Mouse (Mus musculus): ENCODE data around the gene Kdm5b. TPM values are rescaled to one million over a fixed set of nuclear protein-coding genes. Genes with fewer than 3 reads are reported as not detected.
"Not testable (repeated sequence)": the region's sequence is repeated elsewhere in the genome, so short reads cannot be mapped to it uniquely, and the experiment has no call there.

Gene Kdm5b
- polyA plus RNA-seq, 1 experiment from 2014 or later = 69.6 TPM

DNA sequence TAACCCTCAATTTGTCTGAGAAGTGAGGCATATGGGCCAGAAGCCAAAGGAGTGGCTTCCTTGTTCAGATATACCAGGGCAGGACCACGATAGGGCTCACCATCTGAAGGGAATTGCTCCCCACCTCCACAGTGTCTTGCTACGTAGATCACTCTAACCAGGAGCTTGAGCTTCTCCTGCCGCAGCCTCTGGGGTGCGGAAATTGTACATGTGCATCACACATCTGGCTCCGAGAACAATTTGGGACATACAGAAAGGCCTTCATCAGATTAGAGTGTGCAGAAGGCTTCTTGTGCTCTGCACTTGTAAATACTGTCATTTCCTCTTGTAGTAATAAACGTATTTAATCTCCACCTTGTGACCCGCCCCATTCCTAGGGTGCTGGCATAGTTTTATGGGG lies 38.8 kb upstream of the Kdm5b start:
- peaks cover 5% of the 10 kb centered on the region for H3K4me1 ChIP-seq (replicated peaks)
- 88% methylated on average over 7 of the region's 7 CpGs for WGBS
- no peaks in the 10 kb centered on the region for H3K36me3 ChIP-seq
- ATAC-seq (ENCODE audit: low FRiP score, low read depth) = no peak
- no peaks in the 10 kb centered on the region for H3K27me3 ChIP-seq
- H3K4me2 ChIP-seq = no peak overlapping the region
- H3K27ac ChIP-seq (replicated peaks) = no peak overlapping the region
- no peaks in the 10 kb centered on the region for H3K9me3 ChIP-seq
- H3K4me3 ChIP-seq = no peak overlapping the region
- no peak overlapping the region for H3K9ac ChIP-seq

- Histone ChIP-seq H3K4me2 (no peak overlapping the region), H3K4me3 (no peak overlapping the region), H3K9me3 (no peaks in the 10 kb centered on the region), H3K4me1 (replicated peaks) (no peaks in the 10 kb centered on the region), H3K36me3 (no peaks in the 10 kb centered on the region), H3K27ac (replicated peaks) (no peak overlapping the region), H3K9ac (no peak overlapping the region), H3K27me3 (no peaks in the 10 kb centered on the region)
- ATAC-seq (ENCODE audit: low FRiP score, low read depth) = no peak
- 61% methylated on average over 2 of the region's 2 CpGs for WGBS
These were observed 37.6 kb upstream of the Kdm5b start for GRCm38 (mm10) chr1:134522325-134522724.

DNA sequence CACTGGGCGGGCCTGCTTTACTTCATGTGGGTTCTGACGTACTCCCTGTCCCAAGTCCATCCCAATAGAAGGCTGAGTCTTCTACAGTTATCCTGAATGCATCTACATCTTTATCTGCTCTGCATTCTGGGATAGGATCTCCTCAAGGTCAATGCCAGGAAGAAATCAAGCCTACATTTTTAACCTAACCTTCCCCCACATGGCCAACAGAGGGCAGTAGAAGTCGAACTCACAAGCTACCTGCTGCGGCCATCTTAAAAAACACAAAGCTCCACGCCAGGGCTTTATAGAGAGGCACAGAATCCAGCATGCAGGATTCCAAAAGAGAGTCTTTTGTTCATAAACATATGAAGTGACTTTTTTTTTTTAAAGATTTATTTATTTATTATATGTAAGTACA lies 35.5 kb upstream of the Kdm5b start:
- no peak overlapping the region for H3K4me2 ChIP-seq
- H3K4me3 ChIP-seq = no peak overlapping the region
- H3K27ac ChIP-seq (replicated peaks) = no peak overlapping the region
- no peak for ATAC-seq (ENCODE audit: low FRiP score, low read depth)
- 73% methylated on average over 5 of the region's 5 CpGs for WGBS
- no peak overlapping the region for H3K9ac ChIP-seq
- H3K9me3 ChIP-seq = no peaks in the 10 kb centered on the region
- no peaks in the 10 kb centered on the region for H3K36me3 ChIP-seq
- no peaks in the 10 kb centered on the region for H3K27me3 ChIP-seq
- H3K4me1 ChIP-seq (replicated peaks) = no peaks in the 10 kb centered on the region

- no peak for ATAC-seq (ENCODE audit: low FRiP score, low read depth)
- WGBS = 88% methylated on average over 1 of the region's 1 CpGs
- Histone ChIP-seq H3K4me3 (no peak overlapping the region), H3K4me1 (replicated peaks) (no peaks in the 10 kb centered on the region), H3K27me3 (no peaks in the 10 kb centered on the region), H3K9ac (no peak overlapping the region), H3K9me3 (no peaks in the 10 kb centered on the region), H3K36me3 (no peaks in the 10 kb centered on the region), H3K4me2 (no peak overlapping the region), H3K27ac (replicated peaks) (no peak overlapping the region)
These were observed 35.0 kb upstream of the Kdm5b start for GRCm38 (mm10) chr1:134525015-134525414.

- no peaks in the 10 kb centered on the region for H3K4me1 ChIP-seq (replicated peaks)
- no peak overlapping the region for H3K9ac ChIP-seq
- no peak overlapping the region for H3K27ac ChIP-seq (replicated peaks)
- 86% methylated on average over 6 of the region's 6 CpGs for WGBS
- no peak overlapping the region for H3K4me3 ChIP-seq
- no peaks in the 10 kb centered on the region for H3K36me3 ChIP-seq
- no peaks in the 10 kb centered on the region for H3K9me3 ChIP-seq
- no peak for ATAC-seq (ENCODE audit: low FRiP score, low read depth)
- H3K27me3 ChIP-seq = no peaks in the 10 kb centered on the region
- no peak overlapping the region for H3K4me2 ChIP-seq
These were observed 33.2 kb upstream of the Kdm5b start for GRCm38 (mm10) chr1:134526752-134527151.

- peak; percentile 77 for ATAC-seq (ENCODE audit: low FRiP score, low read depth)
- no peaks in the 10 kb centered on the region for H3K4me1 ChIP-seq (replicated peaks)
- no peaks in the 10 kb centered on the region for H3K9me3 ChIP-seq
- 64% methylated on average over 6 of the region's 6 CpGs for WGBS
- no peaks in the 10 kb centered on the region for H3K36me3 ChIP-seq
- no peak overlapping the region for H3K4me3 ChIP-seq
- no peak overlapping the region for H3K27ac ChIP-seq (replicated peaks)
- H3K27me3 ChIP-seq = no peaks in the 10 kb centered on the region
- no peak overlapping the region for H3K4me2 ChIP-seq
- H3K9ac ChIP-seq = no peak overlapping the region
These were observed 29.4 kb upstream of the Kdm5b start for GRCm38 (mm10) chr1:134530618-134531017.

GRCm38 (mm10) chr1:134533710-134534109 lies 26.3 kb upstream of the Kdm5b start:
- H3K27me3 ChIP-seq; H3K4me2 ChIP-seq; H3K27ac ChIP-seq (replicated peaks); H3K9ac ChIP-seq; H3K4me1 ChIP-seq (replicated peaks); H3K36me3 ChIP-seq; H3K9me3 ChIP-seq; ATAC-seq (ENCODE audit: low FRiP score, low read depth); H3K4me3 ChIP-seq: not testable (repeated sequence)
- 95% methylated on average over 10 of the region's 10 CpGs for WGBS

DNA sequence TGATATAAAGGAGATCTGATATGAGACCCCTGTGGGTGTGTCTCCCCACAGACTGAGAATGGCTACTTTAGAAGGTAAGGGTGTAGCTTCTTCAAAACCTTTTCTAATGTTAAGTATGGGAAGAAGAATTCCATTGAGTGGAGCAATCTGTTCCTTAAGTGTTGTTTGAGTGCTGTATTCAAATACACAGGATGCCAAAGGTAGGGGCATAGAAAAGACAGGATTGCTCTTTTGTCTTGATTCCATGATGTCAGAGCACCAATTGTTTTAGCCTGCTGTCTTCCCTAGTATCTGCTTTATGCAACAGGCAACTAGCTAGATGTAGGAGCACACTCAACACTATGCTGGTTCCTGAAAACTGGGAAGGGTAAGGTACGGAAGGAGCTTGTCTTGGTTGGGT lies 24.9 kb upstream of the Kdm5b start:
- Histone ChIP-seq H3K4me3 (no peak overlapping the region), H3K27ac (replicated peaks) (no peak overlapping the region), H3K9ac (no peak overlapping the region), H3K27me3 (no peaks in the 10 kb centered on the region), H3K9me3 (no peaks in the 10 kb centered on the region), H3K4me1 (replicated peaks) (no peaks in the 10 kb centered on the region), H3K4me2 (no peak overlapping the region), H3K36me3 (no peaks in the 10 kb centered on the region)
- WGBS = 97% methylated on average over 1 of the region's 1 CpGs
- no peak for ATAC-seq (ENCODE audit: low FRiP score, low read depth)

GRCm38 (mm10) chr1:134535513-134535912 lies 24.5 kb upstream of the Kdm5b start:
- no peak for ATAC-seq (ENCODE audit: low FRiP score, low read depth)
- H3K4me1 ChIP-seq (replicated peaks) = no peaks in the 10 kb centered on the region
- H3K4me2 ChIP-seq = no peak overlapping the region
- no peak overlapping the region for H3K4me3 ChIP-seq
- H3K27ac ChIP-seq (replicated peaks) = no peak overlapping the region
- H3K27me3 ChIP-seq = no peaks in the 10 kb centered on the region
- no peak overlapping the region for H3K9ac ChIP-seq
- WGBS = 83% methylated on average over 3 of the region's 3 CpGs
- no peaks in the 10 kb centered on the region for H3K36me3 ChIP-seq
- H3K9me3 ChIP-seq = no peaks in the 10 kb centered on the region

GRCm38 (mm10) chr1:134540610-134541009 lies 19.4 kb upstream of the Kdm5b start:
- H3K4me1 ChIP-seq (replicated peaks) = no peaks in the 10 kb centered on the region
- H3K27ac ChIP-seq (replicated peaks) = no peak overlapping the region
- WGBS = 93% methylated on average over 10 of the region's 10 CpGs
- no peak overlapping the region for H3K9ac ChIP-seq
- no peaks in the 10 kb centered on the region for H3K9me3 ChIP-seq
- H3K36me3 ChIP-seq = no peaks in the 10 kb centered on the region
- no peaks in the 10 kb centered on the region for H3K27me3 ChIP-seq
- ATAC-seq (ENCODE audit: low FRiP score, low read depth) = no peak
- no peak overlapping the region for H3K4me3 ChIP-seq
- no peak overlapping the region for H3K4me2 ChIP-seq

DNA sequence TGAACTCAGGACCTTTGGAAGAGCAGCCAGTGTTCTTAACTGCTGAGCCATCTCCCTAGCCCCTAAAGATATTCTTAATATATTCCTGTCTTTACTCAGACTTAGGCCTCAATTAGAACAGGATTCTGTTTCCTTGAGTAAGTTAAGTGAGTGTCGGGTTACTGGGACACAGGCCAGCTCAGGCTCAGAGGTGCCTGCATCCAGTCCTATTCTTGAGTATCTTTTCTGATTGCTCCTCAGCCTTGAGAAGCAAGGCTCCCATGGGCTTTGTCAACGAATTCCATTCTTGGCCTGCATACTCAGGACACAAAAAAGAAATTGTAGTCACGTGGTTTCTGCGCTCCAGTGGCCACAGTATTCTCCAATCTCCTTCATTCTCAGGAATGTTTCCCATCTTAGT lies 11.7 kb upstream of the Kdm5b start:
- no peak overlapping the region for H3K4me2 ChIP-seq
- no peaks in the 10 kb centered on the region for H3K27me3 ChIP-seq
- H3K4me3 ChIP-seq = no peak overlapping the region
- no peak overlapping the region for H3K9ac ChIP-seq
- no peak for ATAC-seq (ENCODE audit: low FRiP score, low read depth)
- no peaks in the 10 kb centered on the region for H3K4me1 ChIP-seq (replicated peaks)
- no peaks in the 10 kb centered on the region for H3K9me3 ChIP-seq
- no peaks in the 10 kb centered on the region for H3K36me3 ChIP-seq
- WGBS = 70% methylated on average over 4 of the region's 4 CpGs
- H3K27ac ChIP-seq (replicated peaks) = no peak overlapping the region

- H3K36me3 ChIP-seq = no peaks in the 10 kb centered on the region
- ATAC-seq (ENCODE audit: low FRiP score, low read depth) = no peak
- H3K4me3 ChIP-seq = no peak within 1 kb of the TSS
- H3K9me3 ChIP-seq = no peaks in the 10 kb centered on the region
- no peak within 1 kb of the TSS for H3K27ac ChIP-seq (replicated peaks)
- no peak within 1 kb of the TSS for H3K4me2 ChIP-seq
- WGBS = 65% methylated on average over 7 of the region's 7 CpGs
- no peaks in the 10 kb centered on the region for H3K4me1 ChIP-seq (replicated peaks)
- H3K27me3 ChIP-seq = no peaks in the 10 kb centered on the region
- H3K9ac ChIP-seq = no peak within 1 kb of the TSS
These were observed 10.3 kb upstream of the Kdm5b start, which contains the start of gene Mgat4e for GRCm38 (mm10) chr1:134549632-134550132. TSS of gene Mgat4e (minus strand) at chr1:134549682.

- ATAC-seq (ENCODE audit: low FRiP score, low read depth) = no peak
- WGBS = 81% methylated on average over 3 of the region's 3 CpGs
- H3K36me3 ChIP-seq = no peaks in the 10 kb centered on the region
- H3K4me2 ChIP-seq = no peak overlapping the region
- no peak overlapping the region for H3K9ac ChIP-seq
- H3K4me1 ChIP-seq (replicated peaks) = peaks cover 8% of the 10 kb centered on the region
- no peak overlapping the region for H3K4me3 ChIP-seq
- H3K9me3 ChIP-seq = no peaks in the 10 kb centered on the region
- H3K27ac ChIP-seq (replicated peaks) = no peak overlapping the region
- no peaks in the 10 kb centered on the region for H3K27me3 ChIP-seq
These were observed 8.1 kb upstream of the Kdm5b start for GRCm38 (mm10) chr1:134551869-134552268.
